Mouse (Mus musculus) limb, embryonic 13.5 days (tissue): Measurements from ENCODE around the gene Igfbp2. TPM values are rescaled to one million over a fixed set of nuclear protein-coding genes. Genes with fewer than 3 reads are reported as not detected.

Experiments
- ATAC-seq: fragments of 200-750 bp; cut with Nextera tagmentation; 2 replicates; pipeline ENCODE4 v1.8.0; 2017; ENCODE audit warnings: low read depth, moderate number of reproducible peaks, moderate TSS enrichment; ENCODE audit not compliant: low FRiP score
- H3K27ac ChIP-seq: fragments of 300-500 bp; sonication (generic); 2 replicates; pipeline ENCODE4 v1.5.1; 2015; ENCODE audit warnings: inconsistent platforms, mild to moderate bottlenecking, moderate library complexity
- H3K27me3 ChIP-seq: fragments of 300-500 bp; sonication (generic); 2 replicates; pipeline ENCODE4 v1.6.1; 2015; ENCODE audit warnings: mild to moderate bottlenecking, inconsistent platforms
- H3K36me3 ChIP-seq: fragments of 300-500 bp; sonication (generic); 2 replicates; pipeline ENCODE4 v1.6.1; 2015; ENCODE audit warnings: inconsistent platforms, mild to moderate bottlenecking, moderate library complexity
- H3K4me1 ChIP-seq: fragments of 300-500 bp; sonication (generic); 2 replicates; pipeline ENCODE4 v1.6.1; 2015; ENCODE audit warnings: inconsistent platforms
- H3K4me2 ChIP-seq: fragments of 300-500 bp; sonication (generic); replicated peaks from 2 replicates; pipeline ENCODE4 v1.6.1; 2015; ENCODE audit warnings: inconsistent platforms, mild to moderate bottlenecking, moderate library complexity
- H3K4me3 ChIP-seq: fragments of 300-500 bp; sonication (generic); 2 replicates; pipeline ENCODE4 v1.5.1; 2015; ENCODE audit warnings: moderate library complexity, mild to moderate bottlenecking, inconsistent platforms
- H3K9ac ChIP-seq: fragments of 300-500 bp; sonication (generic); 2 replicates; pipeline ENCODE4 v1.6.1; 2015; ENCODE audit warnings: mild to moderate bottlenecking, inconsistent platforms
- H3K9me3 ChIP-seq: fragments of 300-500 bp; sonication (generic); 2 replicates; pipeline ENCODE4 v1.6.1; 2016; ENCODE audit warnings: inconsistent platforms
- WGBS: fragments of 180-500 bp; shearing (Covaris S2); methylation state at CpG from one replicate; pipeline ENCODE4 v1.1.7; 2015; 5-methylcytosine and 5-hydroxymethylcytosine counted together
- polyA plus RNA-seq: library from polyadenylated mRNA; unstranded; fragments of >200 nt; fragmentation: Nextera tagmentation; extraction: Ambion mirVana; gene quantifications from 2 replicates; pipeline ENCODE4 v1.2.1, GENCODE M21; 2015

The Igfbp2 gene
- polyA plus RNA-seq, 1 experiment from 2014 or later, result 367 TPM

DNA sequence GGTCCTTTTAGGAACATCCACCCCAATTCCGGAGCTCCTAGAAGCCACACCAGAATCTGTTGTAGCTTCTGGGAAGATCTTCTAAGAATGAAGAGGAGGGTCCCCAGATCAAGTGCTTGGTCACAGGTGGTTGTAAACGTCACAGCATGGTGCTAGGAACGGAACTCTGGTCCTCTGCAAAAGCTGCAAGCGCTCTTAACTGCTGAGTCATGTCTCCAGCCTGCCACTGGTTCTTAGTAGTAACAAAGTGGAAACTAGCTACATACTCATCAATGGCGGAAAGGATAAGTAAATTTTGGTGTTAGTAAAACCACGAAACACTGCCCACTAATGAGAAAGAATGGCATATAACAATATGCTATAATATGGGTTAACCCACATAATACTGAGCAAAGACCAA lies 4.3 kb upstream of the Igfbp2 start:
- Histone ChIP-seq H3K4me2 (no peak overlapping the region), H3K27me3 (no peaks in the 10 kb centered on the region), H3K9me3 (no peaks in the 10 kb centered on the region), H3K4me3 (no peak overlapping the region), H3K36me3 (no peaks in the 10 kb centered on the region), H3K27ac (no peak overlapping the region), H3K9ac (no peak overlapping the region), H3K4me1 (peaks cover 13% of the 10 kb centered on the region)
- WGBS, result 84% methylated on average over 6 of the region's 6 CpGs
- no peak for ATAC-seq

GRCm38 (mm10) chr1:72822893-72823292 lies 1.4 kb upstream of the Igfbp2 start:
- 85% methylated on average over 10 of the region's 10 CpGs for WGBS

GRCm38 (mm10) chr1:72824707-72825101 lies 401 bp downstream of the Igfbp2 start:
- Histone ChIP-seq H3K4me2 (peak overlapping the region; percentile 98), H3K36me3 (no peaks in the 10 kb centered on the region), H3K27ac (peak overlapping the region; percentile 74; the same call in 1 of the 2 replicates), H3K4me3 (peak overlapping the region; percentile 80), H3K9me3 (no peaks in the 10 kb centered on the region), H3K9ac (peak overlapping the region; percentile 81), H3K4me1 (peaks cover 38% of the 10 kb centered on the region), H3K27me3 (no peaks in the 10 kb centered on the region)
- under 1% methylated on average over 37 of the region's 37 CpGs for WGBS
- peak; percentile 39 for ATAC-seq

More at GRCm38 (mm10) chr1:72822893-72823292, 1.4 kb upstream of the Igfbp2 start:
- H3K27me3 ChIP-seq, result no peaks in the 10 kb centered on the region
- H3K4me3 ChIP-seq, result no peak overlapping the region
- no peak overlapping the region for H3K4me2 ChIP-seq
- no peak for ATAC-seq
- H3K27ac ChIP-seq, result no peak overlapping the region
- no peak overlapping the region for H3K9ac ChIP-seq
- H3K9me3 ChIP-seq, result no peaks in the 10 kb centered on the region
- peaks cover 33% of the 10 kb centered on the region for H3K4me1 ChIP-seq
- H3K36me3 ChIP-seq, result no peaks in the 10 kb centered on the region

DNA sequence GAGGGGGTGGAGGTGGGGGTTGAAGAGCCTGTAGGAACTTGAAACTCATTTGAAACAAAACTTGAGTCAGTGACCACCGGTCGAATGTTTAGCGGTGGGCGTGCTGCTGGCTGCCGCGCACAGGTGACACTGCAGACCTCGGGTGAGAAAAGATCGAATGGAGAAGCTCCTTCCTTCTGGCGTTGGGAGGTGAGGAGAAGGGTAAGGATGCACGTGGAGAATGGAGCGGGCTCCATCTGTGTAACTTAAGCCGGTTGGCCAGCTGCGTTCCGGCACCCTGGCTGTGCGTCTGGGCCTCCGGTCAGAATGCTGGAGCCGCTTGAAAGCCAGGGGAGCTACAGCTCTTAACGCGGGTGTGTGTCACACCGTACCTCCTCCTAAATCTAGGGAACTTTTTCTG lies 983 bp downstream of the Igfbp2 start:
- peak overlapping the region; percentile 80 for H3K4me3 ChIP-seq
- WGBS, result under 1% methylated on average over 20 of the region's 20 CpGs
- H3K9ac ChIP-seq, result peak overlapping the region; percentile 81
- H3K27me3 ChIP-seq, result no peaks in the 10 kb centered on the region
- peaks cover 38% of the 10 kb centered on the region for H3K4me1 ChIP-seq
- no peak for ATAC-seq
- H3K27ac ChIP-seq, result peak overlapping the region; percentile 74; the same call in 1 of the 2 replicates
- H3K36me3 ChIP-seq, result peaks cover 5% of the 10 kb centered on the region; the same call in 1 of the 2 replicates
- no peaks in the 10 kb centered on the region for H3K9me3 ChIP-seq
- peak overlapping the region; percentile 98 for H3K4me2 ChIP-seq

GRCm38 (mm10) chr1:72825921-72826320 lies 1.6 kb downstream of the Igfbp2 start:
- Histone ChIP-seq H3K27me3 (no peaks in the 10 kb centered on the region), H3K27ac (peak overlapping the region; percentile 74; the same call in 1 of the 2 replicates), H3K4me3 (peak overlapping the region; percentile 80), H3K4me2 (peak overlapping the region; percentile 98), H3K36me3 (peaks cover 11% of the 10 kb centered on the region; the same call in 1 of the 2 replicates), H3K9me3 (no peaks in the 10 kb centered on the region), H3K4me1 (peaks cover 38% of the 10 kb centered on the region), H3K9ac (peak overlapping the region; percentile 81)
- no peak for ATAC-seq
- 8% methylated on average over 4 of the region's 4 CpGs for WGBS

DNA sequence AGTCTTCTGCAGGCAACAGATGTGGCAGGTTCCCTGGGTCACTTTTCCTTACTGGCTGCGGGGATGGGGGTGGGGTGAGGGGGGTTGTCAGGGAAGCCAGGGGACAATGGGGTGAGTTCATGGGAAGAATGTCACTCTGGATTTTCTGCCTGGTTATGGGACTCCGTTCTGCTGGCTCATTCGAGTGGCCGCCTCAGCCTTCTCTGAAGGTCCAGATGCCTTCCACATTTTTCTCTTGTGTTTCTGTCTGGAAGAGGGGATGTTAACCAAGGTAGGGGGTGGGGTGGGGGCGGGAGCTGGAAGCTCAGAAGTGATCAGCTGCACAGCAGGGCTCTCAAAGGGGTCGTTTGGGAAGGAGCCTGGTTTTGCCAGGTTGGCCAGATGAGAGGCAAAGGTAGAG lies 2.1 kb downstream of the Igfbp2 start:
- H3K9ac ChIP-seq, result peak overlapping the region; percentile 81
- no peaks in the 10 kb centered on the region for H3K9me3 ChIP-seq
- ATAC-seq, result no peak
- H3K4me1 ChIP-seq, result peaks cover 38% of the 10 kb centered on the region
- H3K4me2 ChIP-seq, result peak overlapping the region; percentile 98
- WGBS, result 3% methylated on average over 6 of the region's 6 CpGs
- H3K4me3 ChIP-seq, result peak overlapping the region; percentile 80
- no peaks in the 10 kb centered on the region for H3K27me3 ChIP-seq
- peaks cover 16% of the 10 kb centered on the region; the same call in 1 of the 2 replicates for H3K36me3 ChIP-seq
- H3K27ac ChIP-seq, result peak overlapping the region; percentile 74; the same call in 1 of the 2 replicates

DNA sequence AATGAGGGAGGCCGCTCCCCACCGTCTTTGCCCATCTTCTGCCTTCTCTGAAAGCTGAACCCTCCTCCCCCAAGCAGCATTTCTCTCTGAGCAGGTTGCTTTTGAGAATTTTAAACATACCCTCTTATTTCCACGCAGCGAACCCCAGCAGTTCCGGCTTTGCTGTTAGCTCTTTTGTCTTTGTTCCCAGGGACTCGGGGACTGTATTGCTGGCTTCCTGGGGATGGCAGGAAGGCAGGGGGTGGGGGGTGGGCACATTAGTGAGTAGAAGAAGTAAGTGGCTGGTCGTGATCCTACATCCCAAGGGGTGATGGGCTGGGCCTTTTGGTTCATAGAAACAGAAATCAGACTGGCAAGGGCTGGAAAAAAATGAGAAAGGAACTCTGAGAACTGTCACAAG lies 2.6 kb downstream of the Igfbp2 start:
- peaks cover 38% of the 10 kb centered on the region for H3K4me1 ChIP-seq
- 6% methylated on average over 7 of the region's 7 CpGs for WGBS

DNA sequence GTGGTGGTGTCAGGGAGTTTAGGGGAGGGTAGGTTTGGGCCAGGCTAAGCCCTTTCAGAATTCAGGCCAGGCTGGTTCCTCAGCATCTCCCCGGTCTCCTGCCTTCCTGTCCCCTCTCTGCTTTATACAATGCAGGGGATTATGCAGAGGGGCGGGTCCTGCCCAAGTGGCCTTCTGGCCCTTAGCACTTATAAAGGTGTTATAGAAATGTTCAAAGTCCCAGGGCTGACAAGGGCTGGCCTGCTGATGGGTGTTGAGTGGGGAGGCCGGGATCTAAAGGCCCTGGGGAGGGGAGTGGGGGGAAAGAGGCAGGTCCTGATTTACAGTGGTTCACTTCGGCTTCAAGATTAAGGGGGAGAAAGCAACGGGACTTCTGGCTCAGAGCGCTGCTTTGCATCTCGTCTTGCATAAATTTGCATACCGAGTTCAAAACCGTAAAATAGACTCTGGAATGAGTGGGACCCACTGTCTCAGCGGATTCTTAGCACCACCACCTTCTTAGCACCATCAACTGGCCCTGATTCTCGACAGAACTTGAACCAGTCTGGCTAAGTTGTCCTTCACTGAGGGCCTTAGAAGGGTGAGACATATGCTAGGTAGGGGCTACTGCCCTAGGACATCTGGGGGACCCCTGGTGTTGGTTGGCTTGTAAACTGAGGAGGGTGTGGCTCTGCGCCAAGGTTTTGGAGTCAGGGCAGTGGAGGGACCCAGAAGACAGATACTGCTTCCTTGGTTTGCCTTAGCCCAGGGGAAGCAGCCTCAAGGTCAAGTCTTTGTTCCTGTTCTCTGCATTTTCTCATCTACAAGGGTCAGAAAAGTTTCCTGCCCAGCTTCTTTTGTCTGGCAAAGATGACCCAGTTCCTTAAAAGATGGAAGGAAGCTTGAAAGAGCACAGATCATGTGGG lies 3.4 kb downstream of the Igfbp2 start:
- peak overlapping the region; percentile 80 for H3K4me3 ChIP-seq
- no peak for ATAC-seq
- H3K9me3 ChIP-seq, result no peaks in the 10 kb centered on the region
- peaks cover 44% of the 10 kb centered on the region for H3K4me1 ChIP-seq
- WGBS, result 8% methylated on average over 12 of the region's 12 CpGs
- H3K36me3 ChIP-seq, result peaks cover 17% of the 10 kb centered on the region; the same call in 1 of the 2 replicates
- H3K4me2 ChIP-seq, result peak overlapping the region; percentile 98
- no peaks in the 10 kb centered on the region for H3K27me3 ChIP-seq
- H3K9ac ChIP-seq, result peak overlapping the region; percentile 81
- peak overlapping the region; percentile 74; the same call in 1 of the 2 replicates for H3K27ac ChIP-seq

More for the DNA sequence above, 2.6 kb downstream of the Igfbp2 start:
- no peaks in the 10 kb centered on the region for H3K9me3 ChIP-seq
- H3K36me3 ChIP-seq, result peaks cover 17% of the 10 kb centered on the region; the same call in 1 of the 2 replicates
- peak overlapping the region; percentile 98 for H3K4me2 ChIP-seq
- no peaks in the 10 kb centered on the region for H3K27me3 ChIP-seq
- ATAC-seq, result no peak
- peak overlapping the region; percentile 80 for H3K4me3 ChIP-seq
- H3K27ac ChIP-seq, result peak overlapping the region; percentile 74; the same call in 1 of the 2 replicates
- peak overlapping the region; percentile 81 for H3K9ac ChIP-seq

GRCm38 (mm10) chr1:72828843-72829242 lies 4.5 kb downstream of the Igfbp2 start:
- H3K9me3 ChIP-seq, result no peaks in the 10 kb centered on the region
- no peak overlapping the region for H3K4me2 ChIP-seq
- ATAC-seq, result no peak
- no peak overlapping the region for H3K9ac ChIP-seq
- peaks cover 21% of the 10 kb centered on the region for H3K36me3 ChIP-seq
- WGBS, result 87% methylated on average over 5 of the region's 5 CpGs
- H3K4me1 ChIP-seq, result peaks cover 49% of the 10 kb centered on the region
- H3K27ac ChIP-seq, result no peak overlapping the region
- no peaks in the 10 kb centered on the region for H3K27me3 ChIP-seq
- no peak overlapping the region for H3K4me3 ChIP-seq

DNA sequence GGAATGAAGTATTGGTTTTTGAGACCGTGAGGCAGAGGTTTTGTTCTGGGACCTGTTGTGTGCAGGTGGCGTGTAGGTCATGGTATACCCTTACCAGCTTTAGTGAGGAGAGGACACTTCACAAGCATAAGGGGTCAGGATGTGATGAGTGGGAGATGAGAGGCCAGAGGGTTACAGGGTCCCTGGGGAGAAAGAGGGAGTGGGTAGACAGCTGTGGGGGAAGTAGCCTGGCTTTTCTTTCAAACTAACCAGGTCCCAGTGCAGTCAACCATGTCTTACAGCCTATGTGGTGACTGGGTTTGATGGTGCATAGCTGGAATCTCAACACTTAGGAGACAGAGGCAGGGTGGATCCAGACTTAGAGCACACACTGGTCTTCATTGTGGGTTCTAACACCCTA lies 6.2 kb downstream of the Igfbp2 start:
- Histone ChIP-seq H3K9ac (no peak overlapping the region), H3K27ac (no peak overlapping the region), H3K9me3 (no peaks in the 10 kb centered on the region), H3K4me1 (peaks cover 44% of the 10 kb centered on the region), H3K4me3 (no peak overlapping the region), H3K27me3 (no peaks in the 10 kb centered on the region), H3K36me3 (peaks cover 32% of the 10 kb centered on the region), H3K4me2 (no peak overlapping the region)
- WGBS, result 92% methylated on average over 2 of the region's 2 CpGs
- ATAC-seq, result no peak

- Histone ChIP-seq H3K9me3 (no peaks in the 10 kb centered on the region), H3K27ac (no peak overlapping the region), H3K27me3 (no peaks in the 10 kb centered on the region), H3K4me1 (peaks cover 22% of the 10 kb centered on the region), H3K4me3 (no peak overlapping the region), H3K9ac (no peak overlapping the region), H3K4me2 (no peak overlapping the region), H3K36me3 (peaks cover 36% of the 10 kb centered on the region)
- ATAC-seq, result 0 out of 2 replicates have a peak, but pooled peaks have one; percentile 15
- WGBS, result 40% methylated on average over 3 of the region's 3 CpGs
These were observed 8.4 kb downstream of the Igfbp2 start for GRCm38 (mm10) chr1:72832715-72833153.

GRCm38 (mm10) chr1:72833563-72833962 lies 9.3 kb downstream of the Igfbp2 start:
- ATAC-seq, result no peak
- no peak overlapping the region for H3K27ac ChIP-seq
- peaks cover 41% of the 10 kb centered on the region for H3K36me3 ChIP-seq
- H3K27me3 ChIP-seq, result no peaks in the 10 kb centered on the region
- no peak overlapping the region for H3K4me2 ChIP-seq
- H3K9me3 ChIP-seq, result no peaks in the 10 kb centered on the region
- H3K4me1 ChIP-seq, result peaks cover 15% of the 10 kb centered on the region; the same call in 1 of the 2 replicates
- 92% methylated on average over 4 of the region's 4 CpGs for WGBS
- H3K4me3 ChIP-seq, result no peak overlapping the region
- no peak overlapping the region for H3K9ac ChIP-seq
